Mouse (Mus musculus): Measurements from ENCODE around the gene Plg.

Plg gene

DNA sequence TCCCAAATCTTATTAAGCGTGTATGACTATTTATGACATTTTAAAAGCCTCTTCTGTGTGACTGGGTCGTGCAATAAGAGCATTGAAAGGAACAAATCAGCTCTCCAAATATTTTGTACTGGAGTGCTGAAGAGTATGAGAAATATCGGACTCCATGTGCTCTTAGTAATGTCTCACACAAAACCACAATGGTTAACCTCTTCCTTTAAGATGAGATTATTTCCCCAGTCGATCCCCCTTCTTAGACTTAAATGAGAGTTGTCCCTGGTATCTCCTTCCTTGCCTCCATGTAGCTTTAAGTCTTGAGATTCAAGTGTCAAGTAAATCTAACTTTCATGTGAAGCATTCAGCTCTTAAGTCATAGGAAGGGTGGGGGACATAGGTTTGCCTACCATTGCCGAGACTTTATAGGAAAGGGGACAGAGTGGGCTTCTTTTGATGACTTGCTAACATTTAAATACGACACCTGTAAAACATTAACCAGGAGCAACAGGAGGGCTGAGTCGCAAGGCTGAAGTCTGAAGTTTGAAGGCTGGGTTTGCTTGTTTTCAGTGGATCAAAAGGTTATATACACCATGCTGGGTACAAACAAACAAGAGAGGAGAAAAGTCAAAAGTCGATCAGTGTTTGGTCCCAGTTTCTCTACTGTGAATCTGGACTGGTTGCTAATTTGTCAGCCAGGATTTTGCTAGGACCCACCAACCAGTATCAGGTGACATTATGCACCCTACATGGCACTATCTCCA lies 6.8 kb downstream of the Plg start:
- DNase-seq (ENCODE audit: low spot score): no peak

DNA sequence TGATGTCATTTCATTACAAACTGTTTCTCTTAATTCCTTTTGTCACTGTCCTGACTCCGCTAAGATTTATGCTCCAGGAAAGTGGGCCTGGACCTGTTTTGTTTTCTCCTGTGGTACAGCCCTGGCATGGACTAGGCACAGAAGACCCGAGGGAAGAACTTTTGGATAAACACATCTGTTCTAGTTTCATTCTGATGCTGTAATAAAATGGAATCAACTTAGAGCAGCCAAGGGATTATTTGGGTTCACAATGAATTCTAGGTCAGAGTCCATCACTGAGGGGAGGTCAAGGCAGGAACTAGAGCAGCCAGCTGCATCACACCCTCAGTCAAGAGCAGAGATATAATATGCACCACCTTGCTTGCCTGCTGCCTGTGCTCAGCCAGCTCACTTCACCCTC lies 9.4 kb downstream of the Plg start:
- no peak for DNase-seq (ENCODE audit: low spot score)

DNA sequence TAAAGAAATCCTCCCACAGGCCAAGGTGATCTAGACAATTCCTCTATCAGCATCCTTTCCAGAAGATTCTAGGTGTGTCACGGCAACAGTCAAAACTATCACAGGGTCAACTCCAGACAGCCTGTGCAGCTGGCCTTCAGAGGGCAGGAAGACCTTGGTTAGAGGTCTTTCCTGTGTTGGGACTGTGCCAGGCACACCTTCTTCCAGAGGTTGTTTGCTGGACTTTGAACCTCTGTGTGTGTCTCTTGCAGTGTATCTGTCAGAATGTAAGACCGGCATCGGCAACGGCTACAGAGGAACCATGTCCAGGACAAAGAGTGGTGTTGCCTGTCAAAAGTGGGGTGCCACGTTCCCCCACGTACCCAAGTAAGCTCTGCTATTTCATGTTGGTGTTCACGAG lies 9.8 kb downstream of the Plg start:
- no peak for DNase-seq (ENCODE audit: low spot score)

DNA sequence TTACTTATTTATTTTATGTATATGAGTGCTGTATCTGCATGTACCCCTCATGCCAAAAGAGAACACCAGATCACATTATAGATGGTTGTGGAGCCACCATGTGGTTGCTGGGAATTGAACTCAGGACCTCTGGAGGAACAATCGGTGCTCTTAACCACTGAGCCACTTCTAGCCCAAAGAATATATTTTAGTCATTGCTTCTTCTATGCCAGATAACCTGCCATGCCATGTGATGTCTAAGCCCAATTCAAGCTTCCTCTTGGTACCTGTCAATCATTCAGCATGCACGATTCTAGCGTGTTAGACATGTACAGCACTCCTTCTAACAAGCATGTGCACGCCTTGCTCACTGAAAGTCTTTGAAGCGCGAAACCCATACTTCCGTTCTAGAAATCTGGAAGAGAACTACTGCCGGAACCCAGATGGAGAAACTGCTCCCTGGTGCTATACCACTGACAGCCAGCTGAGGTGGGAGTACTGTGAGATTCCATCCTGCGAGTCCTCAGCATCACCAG lies 17.8 kb downstream of the Plg start:
- DNase-seq (ENCODE audit: low spot score): no peak

DNA sequence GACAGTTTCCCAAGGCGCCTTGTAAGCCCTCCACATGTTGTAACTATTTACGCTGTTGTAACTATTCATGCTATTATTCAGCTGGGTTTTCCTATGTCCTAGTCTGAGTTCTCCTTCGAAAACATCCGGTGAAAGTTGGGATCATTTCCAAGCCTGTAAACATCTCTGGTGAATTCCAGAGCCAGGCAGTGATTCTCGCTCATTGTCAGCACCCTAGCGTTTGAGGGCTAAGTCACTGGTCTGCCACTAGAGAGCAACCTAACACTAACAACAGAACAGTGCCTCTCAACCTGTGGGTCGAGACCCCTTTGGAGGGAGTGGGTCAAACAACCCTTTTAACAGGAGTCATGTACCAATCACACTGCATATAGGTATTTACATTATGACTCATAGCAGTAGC lies 25.0 kb downstream of the Plg start:
- no peak for DNase-seq (ENCODE audit: low spot score)

DNA sequence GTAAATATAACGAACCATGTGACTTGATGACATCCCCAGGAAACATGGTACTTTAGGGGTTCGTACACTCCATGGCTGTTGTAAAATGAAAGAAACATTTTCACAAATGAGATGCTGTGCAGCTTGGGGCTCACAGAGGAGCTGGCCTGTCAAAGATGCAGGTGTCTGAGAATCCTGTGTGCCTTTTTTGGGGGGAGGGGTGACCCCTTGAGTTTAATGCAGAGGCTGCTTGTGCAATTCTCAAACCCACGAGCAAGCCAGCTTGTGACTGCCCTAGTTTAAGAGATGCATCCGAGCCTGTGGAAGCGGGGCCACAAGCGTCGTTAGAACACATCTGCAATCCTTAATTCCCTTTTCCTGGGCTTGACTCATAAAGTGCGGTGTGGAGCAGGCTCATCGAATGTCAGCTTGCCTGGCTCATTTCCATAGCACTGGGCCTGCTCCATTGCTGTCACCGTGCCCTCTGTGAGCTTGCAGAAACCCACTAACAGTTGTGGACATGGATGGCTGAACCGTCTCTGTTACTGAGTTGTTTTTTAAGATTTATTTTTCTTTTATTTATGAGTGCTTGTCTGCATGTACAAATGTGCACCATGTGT lies 31.0 kb downstream of the Plg start:
- DNase-seq (ENCODE audit: low spot score): no peak

DNA sequence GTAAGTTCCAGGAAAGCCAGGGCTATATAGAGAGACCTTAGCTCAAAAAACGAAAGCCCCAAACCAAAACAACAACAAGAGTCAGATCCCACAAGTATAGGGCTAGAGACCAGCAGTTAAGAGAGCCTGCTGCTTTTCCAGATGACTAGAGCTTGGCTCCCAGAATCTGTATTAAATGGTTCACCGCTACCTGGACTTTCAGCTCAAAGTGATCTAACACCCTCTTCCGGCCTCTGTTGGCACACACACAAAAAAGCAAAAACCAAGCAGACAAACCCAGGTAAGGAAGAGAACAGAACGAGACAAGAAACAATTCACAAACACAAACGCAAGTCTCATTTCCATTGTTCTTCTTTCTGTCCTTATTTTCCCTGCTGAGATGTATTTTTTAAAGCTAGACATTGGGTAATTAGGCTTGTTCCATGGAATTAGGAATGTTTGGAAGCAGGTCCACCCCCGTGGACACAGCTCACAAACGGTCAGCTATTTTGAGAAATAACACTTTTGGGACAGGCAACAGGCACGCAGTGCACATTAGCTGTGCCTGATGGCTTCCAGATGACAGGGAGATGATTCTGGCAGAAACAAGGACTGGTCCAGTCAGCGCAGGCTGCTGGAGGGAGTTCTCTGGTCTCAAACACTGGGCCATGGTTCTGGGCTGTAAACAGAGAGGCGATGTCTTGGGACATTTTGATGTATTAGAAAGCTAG lies 33.9 kb downstream of the Plg start:
- DNase-seq (ENCODE audit: low spot score): no peak

DNA sequence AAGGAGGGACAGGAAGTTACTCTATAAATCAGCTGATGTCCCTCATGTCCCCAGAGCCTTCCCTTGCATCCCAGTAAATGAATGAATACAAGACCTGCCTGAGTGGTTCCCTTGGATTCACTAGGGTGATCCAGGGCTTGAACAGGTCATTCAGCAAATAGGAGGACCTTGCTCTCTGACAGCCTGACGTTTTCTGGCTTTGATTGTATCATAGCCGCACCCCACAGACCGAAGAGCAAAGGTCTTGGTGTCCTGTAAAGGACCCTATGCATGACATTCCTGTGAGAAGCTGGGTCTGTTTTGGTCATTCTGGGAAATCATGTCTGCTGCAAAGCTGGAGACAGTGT lies 34.5 kb downstream of the Plg start:
- DNase-seq (ENCODE audit: low spot score): no peak

DNA sequence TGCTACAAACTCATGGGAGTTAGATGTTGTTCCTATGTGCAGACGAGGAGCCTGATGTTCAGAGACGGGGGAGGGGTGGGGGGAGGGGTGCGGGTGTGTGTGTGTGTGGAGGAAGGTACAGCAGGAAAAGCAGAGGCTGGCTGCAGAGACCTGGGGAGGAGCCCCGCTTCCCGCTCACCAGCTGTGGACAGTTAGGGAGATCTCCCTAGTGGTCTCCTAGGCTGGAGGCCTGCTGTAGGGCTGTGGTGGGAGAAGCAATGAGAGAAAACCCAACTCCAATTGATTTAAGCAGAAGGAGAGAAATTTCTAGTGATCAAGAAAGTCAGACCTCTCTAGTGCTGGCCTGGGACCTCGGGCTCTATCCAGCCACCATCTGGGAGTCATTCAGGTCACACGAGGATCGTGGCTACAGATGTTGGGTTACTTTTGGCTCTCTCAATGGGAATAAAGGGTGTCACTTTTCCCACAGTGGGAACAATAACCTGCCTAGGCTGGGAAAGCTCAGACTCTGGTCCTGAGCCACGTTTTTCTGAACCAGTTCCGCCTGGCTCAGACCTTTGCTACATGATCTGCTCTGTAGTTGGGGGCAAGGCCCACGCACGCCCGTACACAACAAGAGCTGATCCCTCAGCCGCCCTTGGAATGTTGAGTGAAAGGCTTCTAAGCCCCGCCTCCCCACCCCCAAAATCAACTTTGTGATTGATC lies 36.8 kb downstream of the Plg start:
- DNase-seq (ENCODE audit: low spot score): no peak

DNA sequence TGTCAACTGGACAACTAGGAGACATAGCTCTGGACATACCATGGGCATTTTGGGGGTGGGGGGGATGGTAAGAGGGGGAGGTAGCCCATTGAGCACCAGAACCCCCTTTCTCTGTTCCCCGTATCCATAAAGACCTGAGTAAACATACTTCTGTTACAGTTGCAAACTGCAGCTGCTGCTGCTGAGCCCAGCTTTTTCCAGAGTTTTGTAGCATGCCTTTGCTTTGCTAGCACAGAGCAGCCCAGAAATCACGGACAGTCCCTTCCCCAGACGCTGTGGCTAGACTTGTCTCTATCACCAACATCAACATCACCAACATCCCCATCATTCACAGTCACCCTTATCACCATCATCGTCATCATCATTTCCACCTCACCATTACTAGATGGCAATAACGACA lies 37.3 kb downstream of the Plg start:
- no peak for DNase-seq (ENCODE audit: low spot score)

DNA sequence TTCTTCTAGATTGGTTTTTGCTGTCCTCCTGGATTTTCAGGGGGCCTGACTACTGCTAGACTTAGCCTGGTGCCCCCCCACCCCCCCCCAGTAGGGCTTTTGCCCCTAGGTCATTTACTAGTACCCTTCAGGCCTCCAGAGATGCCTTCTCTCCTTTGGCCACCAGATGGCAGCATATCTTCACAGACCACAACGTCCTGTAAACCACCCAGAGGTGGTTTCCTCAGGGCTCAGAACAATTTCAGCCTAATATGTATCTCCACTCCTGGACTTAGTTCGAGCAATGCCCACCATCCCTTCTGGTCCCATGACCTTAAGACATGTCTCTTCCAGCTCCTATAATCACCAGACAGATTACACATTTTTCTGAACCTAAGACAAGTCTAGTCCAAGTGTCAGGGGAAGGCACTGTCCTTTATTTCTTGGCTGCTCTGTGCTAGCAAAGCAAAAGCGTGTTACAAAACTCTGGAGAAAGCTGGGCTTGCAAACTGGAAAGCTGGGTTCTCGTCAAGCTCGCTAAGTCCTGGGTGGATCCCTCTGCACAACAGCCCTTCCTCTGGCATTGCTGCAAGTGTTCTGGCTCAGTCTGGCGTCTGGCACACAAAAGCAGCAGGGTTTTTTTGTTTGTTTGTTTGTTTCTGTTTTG lies 38.0 kb downstream of the Plg start:
- peak; percentile 92 for DNase-seq (ENCODE audit: low spot score)

DNA sequence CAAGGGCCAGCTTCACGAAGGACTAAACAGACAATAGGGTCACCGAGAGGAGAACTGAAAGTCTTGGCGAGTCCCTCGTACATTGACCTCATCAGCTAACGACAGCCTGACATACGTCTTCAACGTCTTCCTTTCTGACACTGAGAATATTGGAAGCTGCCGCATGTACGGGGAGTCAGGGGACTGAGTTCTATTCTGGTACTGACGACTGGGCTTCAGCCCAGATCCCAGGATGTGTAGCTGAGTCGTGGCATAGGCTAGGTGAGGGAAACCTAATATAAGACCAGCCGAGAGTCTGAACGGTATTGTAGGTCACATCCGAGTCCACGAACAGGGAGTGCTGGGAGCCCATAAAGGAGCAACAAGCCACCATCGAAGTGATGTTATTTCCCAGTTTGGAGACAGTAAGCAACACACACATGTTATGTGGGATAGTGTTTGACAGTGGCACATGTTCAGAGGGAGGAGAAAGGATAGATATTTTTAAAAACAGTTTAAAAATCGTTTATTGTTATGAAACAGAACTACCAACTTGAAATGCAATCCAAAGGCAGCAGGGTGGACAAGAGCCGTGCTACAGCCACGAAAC lies 41.2 kb downstream of the Plg start:
- DNase-seq (ENCODE audit: low spot score): no peak

DNA sequence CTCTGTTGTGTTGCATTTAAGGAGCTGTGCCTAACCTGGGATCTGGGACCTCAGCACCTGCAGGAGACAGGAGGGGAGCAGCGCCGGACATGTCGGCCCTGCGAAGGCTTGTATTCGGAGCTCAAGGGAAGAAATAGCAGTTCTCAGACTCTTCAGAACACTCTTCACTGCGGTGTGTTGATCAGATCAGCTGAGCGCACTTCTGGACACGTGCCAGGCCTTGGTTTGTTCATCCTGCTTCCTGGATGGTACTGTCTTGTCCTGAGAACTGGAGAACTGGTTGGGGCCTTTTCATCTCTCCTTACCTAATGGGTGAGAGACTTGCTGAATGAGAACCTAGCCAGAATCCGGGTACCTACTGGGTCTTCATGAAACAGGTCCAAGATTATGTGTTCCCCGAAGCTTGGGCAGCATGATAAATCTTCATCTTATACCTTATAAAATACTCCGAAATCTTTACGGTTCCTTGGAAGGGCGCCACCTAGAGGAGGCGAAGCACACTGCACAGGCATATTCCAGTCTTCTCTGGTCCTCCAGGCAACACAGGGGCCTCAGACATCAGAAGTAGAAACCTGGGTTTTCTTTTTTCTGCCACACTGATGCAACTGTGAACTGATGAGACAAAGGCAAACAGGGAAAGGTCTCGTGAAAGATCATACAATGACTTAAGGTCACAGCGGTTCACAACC lies 42.6 kb downstream of the Plg start:
- no peak for DNase-seq (ENCODE audit: low spot score)

DNA sequence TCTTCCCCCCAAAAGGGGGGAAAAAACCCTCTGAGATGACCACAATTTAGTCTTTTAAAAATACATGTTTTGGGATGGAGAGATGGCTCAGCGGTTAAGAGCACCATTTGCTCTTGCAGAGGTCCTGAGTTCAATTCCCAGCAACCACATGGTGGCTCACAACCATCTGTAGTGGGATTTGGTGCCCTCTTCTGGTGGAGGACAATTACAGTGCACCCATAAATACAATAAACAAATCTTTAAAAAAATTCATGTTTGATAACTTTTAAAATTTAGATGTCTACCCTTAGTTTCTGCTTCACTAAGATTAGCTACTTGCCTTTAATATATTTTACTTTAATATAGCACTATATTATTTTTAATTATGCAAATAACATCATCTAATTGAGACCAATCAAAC lies 43.7 kb downstream of the Plg start:
- no peak for DNase-seq (ENCODE audit: low spot score)

DNA sequence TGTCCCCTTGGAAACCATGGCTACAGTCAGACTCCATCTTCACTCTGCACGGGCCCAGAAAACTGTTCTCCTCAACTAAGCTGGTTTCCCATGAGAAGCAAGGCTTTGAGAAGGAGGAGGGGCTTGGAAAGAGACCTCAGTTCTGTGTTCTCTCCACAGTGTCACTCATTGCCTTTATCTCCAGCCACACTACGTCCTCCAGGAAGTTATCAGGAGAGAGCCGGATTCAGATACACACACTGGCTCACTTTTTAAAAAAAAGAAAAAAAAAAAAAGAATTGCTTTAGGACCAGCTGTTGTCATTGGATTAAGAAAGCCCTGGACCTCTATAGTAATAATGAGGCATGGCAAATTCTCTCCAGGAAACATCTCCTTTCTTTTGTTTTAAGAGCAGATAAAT lies 48.7 kb downstream of the Plg start:
- DNase-seq (ENCODE audit: low spot score): no peak

DNA sequence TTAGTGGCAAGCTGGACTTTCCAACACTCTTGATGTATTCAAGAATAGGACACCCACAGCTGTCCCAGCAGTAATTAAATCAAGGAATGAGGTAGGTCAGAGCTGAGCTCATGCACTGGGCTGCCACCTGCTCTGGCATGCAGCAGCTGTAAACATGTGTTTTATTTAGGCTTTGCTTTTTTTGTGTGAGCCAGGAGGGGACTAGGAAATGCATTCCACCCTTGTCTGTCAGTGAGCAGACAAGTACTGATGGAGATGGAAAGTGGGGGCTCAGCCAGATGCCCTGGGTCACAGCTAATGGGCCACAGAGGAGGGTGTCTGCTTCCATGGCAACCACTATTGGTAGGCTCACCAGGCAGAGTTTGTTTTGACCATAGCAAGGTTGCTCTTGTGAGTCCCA lies 50.0 kb downstream of the Plg start:
- peak; percentile 43 for DNase-seq (ENCODE audit: low spot score)

DNA sequence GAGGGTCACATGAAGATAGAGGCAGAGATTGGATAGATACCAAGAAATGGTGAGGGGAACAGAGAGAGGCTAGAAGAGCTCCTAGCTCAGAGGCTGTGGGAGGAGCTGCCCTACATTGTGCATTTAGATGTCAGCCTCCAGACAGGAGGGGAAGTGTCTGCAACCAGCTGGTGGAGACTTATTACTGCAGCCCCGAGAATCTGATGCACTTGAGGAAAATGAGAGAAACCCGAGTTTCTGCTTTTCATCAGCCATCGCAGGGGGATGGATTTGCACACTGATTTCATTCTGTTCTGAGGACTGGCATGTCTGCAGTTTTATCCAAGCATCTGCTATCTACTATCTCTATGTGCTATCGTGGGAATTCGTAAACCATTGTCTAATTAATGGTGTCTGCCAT lies 53.3 kb downstream of the Plg start:
- DNase-seq (ENCODE audit: low spot score): peak; percentile 47

DNA sequence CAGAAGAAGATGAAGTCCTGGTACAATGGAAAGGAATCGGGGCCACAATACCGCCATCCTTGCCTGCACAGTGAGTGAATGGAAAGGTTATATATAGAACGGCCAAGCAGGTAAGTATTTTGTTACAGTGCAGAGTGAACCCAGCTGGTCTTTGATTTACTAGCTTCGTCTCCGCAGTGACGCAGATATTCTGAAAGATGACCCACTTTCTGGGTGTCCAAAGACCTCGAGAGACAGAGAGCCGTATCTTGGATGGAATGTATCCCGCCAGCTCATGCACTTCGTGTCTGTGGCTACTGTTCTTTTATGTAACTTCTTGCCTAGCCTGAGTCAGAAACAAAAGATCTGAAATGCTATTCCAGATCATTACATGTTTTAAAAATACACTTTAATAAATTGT lies 59.4 kb downstream of the Plg start:
- no peak for DNase-seq (ENCODE audit: low spot score)

DNA sequence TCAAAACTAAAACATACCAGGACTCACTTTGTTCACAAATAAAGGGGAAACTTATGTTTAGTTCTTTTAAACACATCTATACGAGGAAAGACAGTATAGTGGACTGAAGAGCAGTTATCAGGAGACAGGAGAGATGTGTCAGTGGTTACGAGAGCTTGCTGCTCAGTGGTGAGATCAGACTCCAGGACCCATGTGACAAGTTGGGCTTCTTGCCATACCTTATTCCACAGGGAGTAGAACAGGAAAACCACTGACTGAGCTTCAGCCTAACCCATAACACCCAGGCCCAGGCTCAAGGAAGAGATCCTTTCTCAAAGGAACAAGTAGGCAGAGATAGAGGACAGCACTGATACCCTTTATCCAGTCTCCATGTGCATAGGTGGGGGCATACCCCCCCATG lies 66.2 kb downstream of the Plg start:
- DNase-seq (ENCODE audit: low spot score): no peak

DNA sequence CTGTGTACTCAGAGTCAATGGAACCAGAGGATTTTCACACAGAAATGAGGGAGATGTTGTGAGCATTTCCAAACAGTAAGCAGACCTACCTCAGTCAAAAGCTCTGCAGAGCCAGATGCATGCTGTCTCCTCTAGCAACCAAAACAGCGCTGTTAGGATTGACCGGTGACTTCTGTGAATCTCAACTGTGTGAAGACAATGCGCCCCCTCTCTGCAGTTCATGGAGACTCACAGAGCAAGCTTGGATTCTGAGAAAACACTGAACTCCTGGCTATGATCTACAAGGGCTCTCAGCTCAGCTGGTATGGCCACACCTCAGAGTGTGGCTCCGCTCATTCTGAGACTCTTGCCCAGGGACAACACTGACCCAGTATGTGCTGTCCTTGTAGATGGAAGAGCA lies 72.8 kb downstream of the Plg start:
- DNase-seq (ENCODE audit: low spot score): no peak

DNA sequence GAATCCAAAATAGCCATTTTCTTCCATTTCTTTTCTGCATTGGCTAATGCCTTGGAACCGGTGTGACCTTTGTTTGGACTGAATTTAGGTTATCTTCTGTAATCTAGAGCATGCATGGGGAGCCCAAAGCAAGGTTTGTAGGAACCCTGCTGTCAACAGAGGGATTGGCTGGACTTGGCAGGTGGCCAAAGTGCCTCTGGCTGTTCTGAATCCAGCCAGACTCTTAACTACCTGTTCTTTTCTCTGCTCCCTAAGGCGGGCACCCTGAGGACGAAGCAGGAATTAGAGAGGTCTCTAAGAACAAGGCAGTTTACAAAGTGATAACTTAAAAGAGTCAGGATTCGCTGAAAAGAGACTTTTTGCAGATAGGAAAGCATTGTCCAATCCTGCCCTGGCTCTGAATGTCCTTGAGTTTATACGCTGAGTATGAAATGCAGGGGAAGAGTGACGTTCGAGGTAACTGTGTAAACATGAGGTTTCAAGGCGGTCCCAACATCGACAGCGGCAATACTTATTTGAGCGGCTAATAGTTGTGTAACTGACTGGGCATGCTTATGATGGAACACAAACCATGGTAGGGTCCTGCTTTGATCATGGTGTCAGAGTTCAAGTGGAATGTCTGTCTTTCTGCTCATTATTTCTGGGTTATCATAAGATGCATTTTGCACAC lies 74.6 kb downstream of the Plg start:
- DNase-seq (ENCODE audit: low spot score): no peak
